Mouse (Mus musculus) frontal cortex, postnatal 36 days (tissue): Measurements from ENCODE around the gene Lsp1.

Experiments
- DNase-seq, 2 experiments: peaks; one replicate each; pipeline ENCODE4 v3.0.0; 2022; ENCODE audit warnings: low spot score in 2 of 2

Gene Lsp1

GRCm38 (mm10) chr7:142444171-142444570, 16.4 kb upstream of the Lsp1 start:
- DNase-seq: no peak

GRCm38 (mm10) chr7:142445324-142445723, 15.3 kb upstream of the Lsp1 start:
- DNase-seq: no peak

GRCm38 (mm10) chr7:142446264-142446663, 14.3 kb upstream of the Lsp1 start:
- no peak for DNase-seq

DNA sequence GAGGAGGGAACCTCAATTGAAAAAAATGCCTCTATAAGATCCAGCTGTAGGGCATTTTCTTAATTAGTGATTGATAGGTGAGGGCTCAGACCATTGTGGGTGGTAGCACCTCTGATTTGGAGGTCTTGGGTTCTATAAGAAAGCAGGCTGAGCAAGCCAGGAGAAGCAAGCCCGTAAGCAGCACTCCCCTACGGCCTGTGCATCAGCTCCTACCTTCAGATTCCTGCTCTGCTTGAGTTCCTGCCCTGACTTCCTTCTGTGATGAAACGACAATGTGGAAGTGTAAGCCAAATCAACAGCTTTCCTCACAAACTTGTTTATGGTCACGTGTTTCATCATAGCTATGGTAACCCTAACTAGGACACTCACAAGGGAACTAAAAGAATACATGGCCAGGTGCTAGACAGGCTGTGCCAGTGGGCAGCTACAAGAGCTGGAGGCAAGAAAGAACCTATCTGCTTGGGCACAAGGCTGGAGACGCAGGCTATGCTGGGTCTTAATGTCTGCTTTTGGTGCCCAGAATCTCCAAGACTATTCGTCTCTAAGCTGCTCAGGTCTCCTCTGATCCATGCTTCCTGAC, 11.5 kb upstream of the Lsp1 start:
- DNase-seq: no peak

- no peak for DNase-seq
Measured at GRCm38 (mm10) chr7:142454706-142455105, 5.9 kb upstream of the Lsp1 start.

GRCm38 (mm10) chr7:142455251-142455650, 5.4 kb upstream of the Lsp1 start:
- DNase-seq: no peak

DNA sequence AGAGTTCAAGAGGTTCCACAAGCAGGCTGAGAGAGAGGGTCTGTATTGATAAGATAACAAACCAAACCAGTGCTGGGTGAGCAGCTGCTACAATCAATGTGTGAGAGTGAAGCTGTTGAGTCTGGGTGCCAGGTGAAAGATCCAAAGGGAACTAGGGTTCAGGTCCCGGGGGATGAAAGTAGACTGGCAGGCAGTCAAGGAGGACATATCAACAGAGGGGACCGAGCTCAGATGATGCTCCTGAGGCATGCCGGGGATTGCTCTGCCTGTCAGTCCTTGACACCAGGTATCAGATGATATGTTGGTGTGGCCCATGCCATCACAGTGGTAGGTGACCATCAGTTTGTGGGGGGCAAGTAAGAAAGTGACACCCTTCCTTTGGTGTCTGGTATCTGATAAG, 3.8 kb upstream of the Lsp1 start:
- DNase-seq: no peak

GRCm38 (mm10) chr7:142457227-142457811, 3.3 kb upstream of the Lsp1 start:
- DNase-seq: peak in 1 of 2 experiments; percentile 50

- DNase-seq: no peak
Measured at GRCm38 (mm10) chr7:142458026-142458425, 2.6 kb upstream of the Lsp1 start.

DNA sequence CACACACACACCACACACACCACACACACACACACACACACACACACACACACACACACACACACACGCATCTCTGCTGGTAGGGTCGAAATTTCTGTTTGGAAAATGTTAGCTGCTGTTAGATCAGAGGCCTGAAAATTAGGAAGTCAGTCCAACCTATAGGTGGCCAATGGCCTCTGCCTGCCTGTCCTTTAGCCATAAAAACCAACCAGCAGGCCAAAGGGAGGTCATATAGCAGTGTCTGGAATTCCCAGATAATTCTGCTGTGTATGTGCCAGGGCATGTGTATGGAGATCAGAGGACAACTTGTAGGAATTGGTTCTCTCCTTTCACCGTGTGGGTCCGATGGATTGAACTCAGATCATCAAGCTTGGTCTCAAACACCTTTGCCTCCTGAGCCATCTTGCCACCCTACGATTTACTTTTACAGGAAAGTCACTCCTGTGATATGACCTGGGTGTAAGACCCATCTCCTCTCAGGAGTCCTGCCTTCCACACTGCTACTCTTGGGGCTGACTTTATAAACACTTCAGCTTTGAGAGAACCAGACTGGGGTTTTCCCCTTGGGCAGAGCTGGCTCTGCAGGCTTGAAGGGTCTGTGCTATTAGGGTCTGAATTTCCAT, 1.8 kb upstream of the Lsp1 start:
- no peak for DNase-seq

- no peak for DNase-seq
Measured at GRCm38 (mm10) chr7:142459299-142459691, 1.3 kb upstream of the Lsp1 start.

DNA sequence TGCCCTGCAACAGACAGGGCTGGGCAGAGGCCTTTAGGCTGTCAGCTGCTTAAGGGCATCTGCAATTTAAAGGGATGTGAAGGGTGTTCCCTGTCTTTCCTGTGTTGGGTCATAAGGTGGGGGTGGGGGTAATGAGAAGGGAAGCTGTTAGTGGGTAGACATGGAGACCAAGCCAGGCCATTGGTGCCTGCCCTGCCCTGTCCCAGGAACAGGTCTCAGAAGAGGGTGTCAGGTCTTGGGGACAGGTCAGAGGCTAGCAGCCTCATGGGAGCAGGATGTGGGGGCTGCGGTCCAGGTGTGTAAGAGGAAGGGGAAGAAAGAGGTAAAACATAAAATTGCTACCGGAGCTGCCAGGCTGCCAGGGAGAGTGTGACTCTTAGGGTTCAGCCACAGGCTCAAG, 837 bp downstream of the Lsp1 start:
- no peak for DNase-seq

GRCm38 (mm10) chr7:142462190-142462589, 1.6 kb downstream of the Lsp1 start:
- no peak for DNase-seq

- no peak for DNase-seq
Measured at GRCm38 (mm10) chr7:142462594-142463078, 2.0 kb downstream of the Lsp1 start.

DNA sequence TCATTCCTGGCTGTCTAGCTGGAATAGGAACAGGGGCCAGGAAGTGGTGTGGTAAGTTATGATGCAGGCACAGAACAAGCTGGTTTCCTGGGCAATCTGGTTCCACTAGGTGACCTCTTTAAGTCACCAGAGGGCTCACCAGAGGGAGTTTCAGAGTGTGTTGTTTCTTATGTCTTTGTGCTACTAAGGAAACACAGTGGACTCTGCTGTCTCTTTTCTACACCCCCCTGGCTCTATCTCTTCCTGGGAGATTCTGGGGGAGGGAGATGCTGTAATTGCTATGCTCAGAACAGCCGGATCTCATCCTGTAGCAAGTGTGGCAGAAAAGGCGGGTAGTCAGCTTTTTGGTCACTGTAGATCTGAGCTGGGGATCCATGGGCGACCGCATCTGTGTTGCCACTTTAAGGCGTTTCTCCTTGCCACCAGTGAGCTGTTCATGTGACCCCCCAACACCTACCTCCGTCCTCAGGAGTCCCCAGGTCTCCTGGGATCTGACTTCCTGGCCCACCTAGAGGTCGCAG, 9.6 kb downstream of the Lsp1 start:
- DNase-seq: no peak

DNA sequence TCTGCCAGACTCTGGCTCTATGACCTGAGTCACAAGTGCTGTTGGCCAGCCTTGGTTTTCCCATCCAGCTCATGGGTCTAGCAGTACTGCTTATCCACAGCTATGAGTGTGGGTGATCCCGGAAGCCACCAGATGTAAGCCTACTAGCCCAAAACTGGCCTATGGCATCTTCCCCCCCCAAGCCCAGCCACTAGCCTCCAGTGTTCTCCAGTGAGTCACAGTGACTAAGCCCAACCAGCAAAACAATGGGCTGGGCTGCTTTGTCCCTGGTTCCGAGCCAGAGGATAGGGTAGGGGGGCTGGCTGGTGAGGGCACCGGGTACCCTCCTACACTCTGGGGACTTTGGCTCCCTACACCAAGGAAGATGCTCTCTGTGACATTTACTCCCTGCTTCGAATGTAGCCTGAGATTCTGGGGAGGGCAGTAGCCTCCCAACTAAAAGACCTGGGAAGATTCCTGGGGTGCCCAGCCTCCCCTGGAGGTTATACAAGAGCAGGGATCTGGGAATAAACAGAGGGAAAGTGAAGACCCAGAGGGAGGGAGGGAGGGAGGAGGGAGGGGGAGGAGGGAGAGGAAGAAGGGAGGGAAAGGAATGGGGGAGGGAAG, 10.3 kb downstream of the Lsp1 start:
- DNase-seq: no peak

- DNase-seq: no peak
Measured at GRCm38 (mm10) chr7:142471414-142471861, 10.8 kb downstream of the Lsp1 start.

GRCm38 (mm10) chr7:142471884-142472570, 11.4 kb downstream of the Lsp1 start:
- DNase-seq: no peak

DNA sequence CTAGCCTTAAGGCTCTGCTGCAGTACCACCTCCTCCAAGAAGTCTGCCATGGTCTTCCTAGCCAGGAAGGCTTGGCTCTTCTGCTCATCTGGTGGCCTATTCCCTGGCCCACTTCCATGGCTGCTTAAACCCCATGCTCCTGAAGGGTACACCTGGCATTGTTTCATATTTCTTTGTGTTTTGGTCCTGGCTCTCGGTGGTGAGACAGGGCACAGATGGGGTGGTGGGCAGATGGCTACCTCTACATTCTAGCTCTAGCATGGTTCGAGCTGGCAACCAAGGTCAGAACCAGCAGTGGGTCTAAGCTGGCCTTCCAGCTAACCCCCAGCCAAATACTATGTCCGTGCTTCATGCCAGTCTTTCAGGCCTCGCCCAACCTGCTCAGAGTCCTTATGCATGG, 12.3 kb downstream of the Lsp1 start:
- DNase-seq: no peak

- DNase-seq: no peak
Measured at GRCm38 (mm10) chr7:142473476-142473875, 12.9 kb downstream of the Lsp1 start.

GRCm38 (mm10) chr7:142474799-142475198, 14.2 kb downstream of the Lsp1 start:
- DNase-seq: no peak

GRCm38 (mm10) chr7:142475641-142476040, 15.0 kb downstream of the Lsp1 start:
- no peak for DNase-seq
